Mouse (Mus musculus): ENCODE results near the gene Fbh1.

GRCm38 (mm10) chr2:11729091-11729490 lies 48.3 kb downstream of the Fbh1 start:
- TF ChIP-seq POLR2A (IDR thresholded peaks at IDR 0.05; ENCODE audit: low read depth, low read length) (no peak), CTCF (IDR thresholded peaks at IDR 0.05; ENCODE audit: extremely low read depth, insufficient read depth, insufficient read length, insufficient replicate concordance) (no peak)
